Mouse (Mus musculus) E14TG2a.4 (cell line): ENCODE measurements around the gene Rexo1.

ENCODE experiments used
- CTCF ChIP-seq: conservative IDR thresholded peaks from 2 replicates; pipeline ENCODE4 v1.5.1; 2014; ENCODE audit warnings: low read length
- NANOG ChIP-seq: IDR thresholded peaks from 2 replicates; pipeline ENCODE4 v1.6.1; 2014; ENCODE audit warnings: borderline replicate concordance, low read length, mixed read lengths
- POU5F1 ChIP-seq: IDR thresholded peaks from 2 replicates; pipeline ENCODE4 v1.6.1; 2014; ENCODE audit warnings: low read length, borderline replicate concordance

- TF ChIP-seq CTCF (no peak), NANOG (no peak), POU5F1 (no peak)
Measured at GRCm38 (mm10) chr10:80569664-80570066, 8.3 kb upstream of the Rexo1 start.
